Mouse (Mus musculus) MEL (cell line): ENCODE results near the gene Tm4sf5. TPM values are rescaled to one million over a fixed set of nuclear protein-coding genes. Genes with fewer than 3 reads are reported as not detected.

ENCODE experiments used
- DNase-seq: peaks from one replicate; pipeline ENCODE4 v3.0.0; 2011; ENCODE audit warnings: low read depth, low spot score
- H3K27ac ChIP-seq: 2 replicates; pipeline ENCODE4 v1.5.1; 2012; ENCODE audit warnings: low read depth, mild to moderate bottlenecking, control low read depth, low read length, moderate library complexity; ENCODE audit not compliant: control insufficient read depth
- H3K27me3 ChIP-seq, 2 experiments: fragments of 150-350 bp in 1 of 2; sonication (generic) in 1 of 2; 2 replicates each; pipeline ENCODE4 v1.6.1; 2012; ENCODE audit warnings: low read length in 2 of 2, mild to moderate bottlenecking in 2 of 2, improper control_type of control experiment in 1 of 2, moderate library complexity in 1 of 2; ENCODE audit not compliant: insufficient read depth in 2 of 2, control insufficient read depth in 1 of 2
- H3K36me3 ChIP-seq, 2 experiments: 2 replicates each; pipeline ENCODE4 v1.6.1; 2012 to 2014; ENCODE audit warnings: low read length in 2 of 2, improper control_type of control experiment in 1 of 2, inconsistent platforms in 1 of 2, mild to moderate bottlenecking in 1 of 2; ENCODE audit not compliant: insufficient read depth in 2 of 2, control insufficient read depth in 1 of 2
- H3K4me1 ChIP-seq, 2 experiments: fragments of 150-350 bp in 1 of 2; sonication (generic) in 1 of 2; 2 replicates each; pipeline ENCODE4 v1.6.1; 2012; ENCODE audit warnings: low read length in 2 of 2, improper control_type of control experiment in 1 of 2, mild to moderate bottlenecking in 1 of 2; ENCODE audit not compliant: insufficient read depth in 2 of 2, control insufficient read depth in 1 of 2
- H3K4me3 ChIP-seq, 2 experiments: fragments of 150-350 bp in 1 of 2; sonication (generic) in 1 of 2; 2 replicates each; pipeline ENCODE4 v1.5.1; 2012; ENCODE audit warnings: low read depth in 2 of 2, low read length in 2 of 2, mild to moderate bottlenecking in 2 of 2, moderate library complexity in 2 of 2, control low read depth in 1 of 2, improper control_type of control experiment in 1 of 2; ENCODE audit not compliant: control insufficient read depth in 1 of 2, insufficient read depth in 1 of 2
- H3K79me2 ChIP-seq: 2 replicates; pipeline ENCODE4 v1.6.1; 2012; ENCODE audit warnings: mild to moderate bottlenecking, low read length, moderate library complexity; ENCODE audit not compliant: control insufficient read depth, poor library complexity, insufficient read depth
- H3K9ac ChIP-seq: 2 replicates; pipeline ENCODE4 v1.6.1; 2012; ENCODE audit warnings: low read depth, mild to moderate bottlenecking, control low read depth, low read length, moderate library complexity; ENCODE audit not compliant: control insufficient read depth, poor library complexity, severe bottlenecking
- H3K9me3 ChIP-seq: fragments of 150-350 bp; sonication (generic); replicated peaks from 2 replicates; pipeline ENCODE4 v1.6.1; 2012; ENCODE audit warnings: mild to moderate bottlenecking, low read length, improper control_type of control experiment, moderate library complexity; ENCODE audit not compliant: insufficient read depth
- BHLHE40 ChIP-seq: IDR thresholded peaks from 2 replicates; pipeline ENCODE4 v1.6.1; 2012; ENCODE audit warnings: low read depth, mild to moderate bottlenecking, inconsistent platforms, low read length, improper control_type of control experiment, borderline replicate concordance
- CHD1 ChIP-seq: IDR thresholded peaks from 2 replicates; pipeline ENCODE4 v1.6.1; 2012; ENCODE audit warnings: low read depth, mild to moderate bottlenecking, inconsistent platforms, low read length, improper control_type of control experiment
- CHD2 ChIP-seq: IDR thresholded peaks from 2 replicates; pipeline ENCODE4 v1.6.1; 2011; ENCODE audit warnings: low read length, improper control_type of control experiment
- CTCF ChIP-seq, 3 experiments: IDR thresholded peaks in 2 of 3; conservative IDR thresholded peaks in 1 of 3; 2 replicates each; pipeline ENCODE4 v1.5.1; 2011 to 2012; ENCODE audit warnings: low read length in 3 of 3, low read depth in 2 of 3, mild to moderate bottlenecking in 2 of 3, improper control_type of control experiment in 1 of 3, inconsistent platforms in 1 of 3, mixed read lengths in 1 of 3, moderate library complexity in 1 of 3; ENCODE audit not compliant: control insufficient read depth in 1 of 3, insufficient read depth in 1 of 3, poor library complexity in 1 of 3, severe bottlenecking in 1 of 3
- EP300 ChIP-seq, 2 experiments: IDR thresholded peaks; 2 replicates each; pipeline ENCODE4 v1.6.1; 2011; ENCODE audit warnings: improper control_type of control experiment in 2 of 2, low read length in 2 of 2, low read depth in 1 of 2, mild to moderate bottlenecking in 1 of 2
- GABPA ChIP-seq: IDR thresholded peaks from 2 replicates; pipeline ENCODE4 v1.6.1; 2012; ENCODE audit warnings: low read depth, mild to moderate bottlenecking, inconsistent platforms, low read length, improper control_type of control experiment, moderate library complexity
- GATA1 ChIP-seq: IDR thresholded peaks from 2 replicates; pipeline ENCODE4 v1.6.1; 2011; ENCODE audit warnings: low read depth, low read length, improper control_type of control experiment
- KAT2A ChIP-seq: conservative IDR thresholded peaks from 2 replicates; pipeline ENCODE4 v1.6.1; 2012; ENCODE audit warnings: low read depth, low read length, improper control_type of control experiment, inconsistent platforms
- MAFK ChIP-seq: IDR thresholded peaks from 2 replicates; pipeline ENCODE4 v1.6.1; 2011; ENCODE audit warnings: low read depth, mild to moderate bottlenecking, low read length, improper control_type of control experiment, borderline replicate concordance
- MAX ChIP-seq: IDR thresholded peaks from 2 replicates; pipeline ENCODE4 v1.6.1; 2011; ENCODE audit warnings: low read length, improper control_type of control experiment
- MYC ChIP-seq: IDR thresholded peaks from 2 replicates; pipeline ENCODE4 v1.6.1; 2011; ENCODE audit warnings: low read depth, mild to moderate bottlenecking, low read length, improper control_type of control experiment, moderate library complexity
- NELFE ChIP-seq: IDR thresholded peaks from 2 replicates; pipeline ENCODE4 v1.6.1; 2011; ENCODE audit warnings: low read depth, low read length, improper control_type of control experiment
- NRF1 ChIP-seq: IDR thresholded peaks from 2 replicates; pipeline ENCODE4 v1.6.1; 2014; ENCODE audit warnings: low read depth, mild to moderate bottlenecking, inconsistent platforms, low read length, improper control_type of control experiment, moderate library complexity; ENCODE audit not compliant: poor library complexity, insufficient read depth, severe bottlenecking
- POLR2A ChIP-seq, 2 experiments: IDR thresholded peaks; 2 replicates each; pipeline ENCODE4 v1.6.1; 2011 to 2012; ENCODE audit warnings: low read length in 2 of 2, mild to moderate bottlenecking in 2 of 2, control low read depth in 1 of 2, improper control_type of control experiment in 1 of 2, low read depth in 1 of 2, moderate library complexity in 1 of 2; ENCODE audit not compliant: control insufficient read depth in 1 of 2, insufficient read depth in 1 of 2, poor library complexity in 1 of 2
- POLR2AphosphoS2 ChIP-seq: IDR thresholded peaks from 2 replicates; pipeline ENCODE4 v1.6.1; 2011; ENCODE audit warnings: low read length, improper control_type of control experiment
- POLR2AphosphoS5 ChIP-seq: IDR thresholded peaks from 2 replicates; pipeline ENCODE4 v1.6.1; 2012; ENCODE audit warnings: low read depth, borderline replicate concordance, mild to moderate bottlenecking, inconsistent platforms, low read length, moderate library complexity, mixed read lengths
- RAD21 ChIP-seq: IDR thresholded peaks from 2 replicates; pipeline ENCODE4 v1.6.1; 2011; ENCODE audit warnings: mild to moderate bottlenecking, low read depth, low read length, improper control_type of control experiment
- SIN3A ChIP-seq: IDR thresholded peaks from 2 replicates; pipeline ENCODE4 v1.6.1; 2012; ENCODE audit warnings: low read length, improper control_type of control experiment, inconsistent platforms
- SMC3 ChIP-seq: IDR thresholded peaks from 2 replicates; pipeline ENCODE4 v1.6.1; 2011; ENCODE audit warnings: low read depth, low read length, improper control_type of control experiment
- TAL1 ChIP-seq: IDR thresholded peaks from 2 replicates; pipeline ENCODE4 v1.6.1; 2012; ENCODE audit warnings: mild to moderate bottlenecking, inconsistent platforms, low read length, moderate library complexity, mixed read lengths
- TBP ChIP-seq: IDR thresholded peaks from 2 replicates; pipeline ENCODE4 v1.8.0; 2011; ENCODE audit warnings: low read depth, low read length, improper control_type of control experiment
- TCF12 ChIP-seq: IDR thresholded peaks from 2 replicates; pipeline ENCODE4 v1.6.1; 2014; ENCODE audit warnings: low read depth, mild to moderate bottlenecking, inconsistent platforms, low read length, improper control_type of control experiment, moderate library complexity
- UBTF ChIP-seq: IDR thresholded peaks from 2 replicates; pipeline ENCODE4 v1.6.1; 2012; ENCODE audit warnings: low read depth, mild to moderate bottlenecking, inconsistent platforms, low read length, improper control_type of control experiment, moderate library complexity, borderline replicate concordance; ENCODE audit not compliant: insufficient read depth
- USF1 ChIP-seq: IDR thresholded peaks from 2 replicates; pipeline ENCODE4 v1.6.1; 2014; ENCODE audit warnings: low read depth, mild to moderate bottlenecking, inconsistent platforms, low read length, improper control_type of control experiment, moderate library complexity
- USF2 ChIP-seq, 2 experiments: IDR thresholded peaks; 2 replicates each; pipeline ENCODE4 v1.6.1; 2011 to 2012; ENCODE audit warnings: improper control_type of control experiment in 2 of 2, low read length in 2 of 2, borderline replicate concordance in 1 of 2, inconsistent platforms in 1 of 2, low read depth in 1 of 2, mild to moderate bottlenecking in 1 of 2; ENCODE audit not compliant: insufficient read depth in 1 of 2
- ZC3H11A ChIP-seq: IDR thresholded peaks from 2 replicates; pipeline ENCODE4 v1.6.1; 2012; ENCODE audit warnings: low read depth, mild to moderate bottlenecking, inconsistent platforms, low read length, improper control_type of control experiment
- ZKSCAN1 ChIP-seq: IDR thresholded peaks from 2 replicates; pipeline ENCODE4 v1.6.1; 2012; ENCODE audit warnings: low read depth, mild to moderate bottlenecking, inconsistent platforms, low read length, improper control_type of control experiment, moderate library complexity
- ZNF384 ChIP-seq: IDR thresholded peaks from 2 replicates; pipeline ENCODE4 v1.6.1; 2012; ENCODE audit warnings: low read depth, mild to moderate bottlenecking, inconsistent platforms, low read length, improper control_type of control experiment
- polyA plus RNA-seq, 2 experiments: library from polyadenylated mRNA; stranded (reverse) in 1 of 2; unstranded in 1 of 2; fragments of >175 nt in 1 of 2; fragments of >200 nt in 1 of 2; gene quantifications; 2 replicates each; pipeline versions ENCODE4 v1.2.1 to v1.2.4; 2012; ENCODE audit warnings: low replicate concordance in 2 of 2, low read depth in 1 of 2; ENCODE audit not compliant: insufficient read length in 2 of 2, insufficient read depth in 1 of 2, missing spikeins in 1 of 2
- total RNA-seq: library from RNA; depleted of rRNA; stranded (reverse); fragments of 300-350 nt; gene quantifications from 2 replicates; pipeline ENCODE4 v1.2.3, GENCODE M21; 2012

Gene Tm4sf5
- total and polyA plus RNA-seq, 3 experiments: 0.21 to 0.27 TPM; not detected in 1

- Histone ChIP-seq H3K4me3 (no peak overlapping the region), H3K79me2 (no peaks in the 10 kb centered on the region), H3K4me1 (peaks cover 0 to 15% of the 10 kb centered on the region in 2 experiments; a peak in 2 of 4 replicates), H3K27ac (no peak overlapping the region), H3K27me3 (0 out of 4 replicates have a peak, but pooled peaks cover 0 to 1% of the 10 kb centered on the region in 2 experiments), H3K9ac (no peak overlapping the region), H3K9me3 (no peaks in the 10 kb centered on the region), H3K36me3 (peaks cover 0 to 2% of the 10 kb centered on the region in 2 experiments; a peak in 1 of 4 replicates)
- no peak for DNase-seq
- TF ChIP-seq CTCF (IDR thresholded peaks at IDR 0.05 in 2 of 3, conservative IDR thresholded peaks at IDR 0.05 in 1 of 3; ENCODE audit: control insufficient read depth in 1 of 3, insufficient read depth in 1 of 3, low read depth in 2 of 3, low read length in 3 of 3, poor library complexity in 1 of 3, severe bottlenecking in 1 of 3): no peak
- TF ChIP-seq NRF1: no peak
- no peak for TF ChIP-seq ZC3H11A
- no peak for TF ChIP-seq USF2 (IDR thresholded peaks at IDR 0.05; ENCODE audit: borderline replicate concordance in 1 of 2, insufficient read depth in 1 of 2, low read depth in 1 of 2, low read length in 2 of 2)
- TF ChIP-seq BHLHE40: no peak
- TF ChIP-seq TCF12: no peak
- no peak for TF ChIP-seq CHD2
- TF ChIP-seq GATA1: no peak
- no peak for TF ChIP-seq EP300 (IDR thresholded peaks at IDR 0.05; ENCODE audit: low read depth in 1 of 2, low read length in 2 of 2)
- no peak for TF ChIP-seq TBP
- TF ChIP-seq ZKSCAN1: no peak
- no peak for TF ChIP-seq MAFK
- TF ChIP-seq KAT2A: no peak
- TF ChIP-seq RAD21: no peak
- no peak for TF ChIP-seq UBTF
- TF ChIP-seq NELFE: no peak
- TF ChIP-seq ZNF384: no peak
- TF ChIP-seq MYC: no peak
Measured at GRCm38 (mm10) chr11:70553940-70554339, 48.9 kb downstream of the Tm4sf5 start.

GRCm38 (mm10) chr11:70557545-70557944, 52.5 kb downstream of the Tm4sf5 start:
- Histone ChIP-seq H3K9ac (no peak overlapping the region), H3K27me3 (0 out of 4 replicates have a peak, but pooled peaks cover 0 to 1% of the 10 kb centered on the region in 2 experiments), H3K4me1 (peaks cover 0 to 7% of the 10 kb centered on the region in 2 experiments; a peak in 1 of 4 replicates), H3K27ac (no peak overlapping the region), H3K4me3 (no peak overlapping the region)
- no peak for TF ChIP-seq TAL1
- TF ChIP-seq MAX: no peak
- no peak for TF ChIP-seq CTCF (IDR thresholded peaks at IDR 0.05 in 2 of 3, conservative IDR thresholded peaks at IDR 0.05 in 1 of 3; ENCODE audit: control insufficient read depth in 1 of 3, insufficient read depth in 1 of 3, low read depth in 2 of 3, low read length in 3 of 3, poor library complexity in 1 of 3, severe bottlenecking in 1 of 3)
- no peak for TF ChIP-seq GABPA
- TF ChIP-seq POLR2AphosphoS2: no peak
- TF ChIP-seq POLR2A (IDR thresholded peaks at IDR 0.05; ENCODE audit: control insufficient read depth in 1 of 2, insufficient read depth in 1 of 2, low read depth in 1 of 2, low read length in 2 of 2, poor library complexity in 1 of 2): no peak
- TF ChIP-seq SIN3A: no peak
- no peak for TF ChIP-seq BHLHE40
- no peak for TF ChIP-seq USF1
- TF ChIP-seq ZC3H11A: no peak
- no peak for TF ChIP-seq SMC3
- TF ChIP-seq MYC: no peak
- no peak for TF ChIP-seq POLR2AphosphoS5
- no peak for TF ChIP-seq TBP
- TF ChIP-seq CHD1: no peak
- TF ChIP-seq UBTF: no peak
- TF ChIP-seq ZKSCAN1: no peak
- no peak for TF ChIP-seq MAFK
- TF ChIP-seq, all 39 proteins: peak for 0
- DNase-seq: no peak
- Histone ChIP-seq H3K9me3 (no peaks in the 10 kb centered on the region), H3K79me2 (no peaks in the 10 kb centered on the region; the same call in 1 of the 2 replicates), H3K36me3 (peaks cover 0 to 5% of the 10 kb centered on the region in 2 experiments; a peak in 1 of 4 replicates)
